Mouse (Mus musculus) CD4-positive, CD25-positive, alpha-beta regulatory T cell (primary cell): ENCODE measurements around the gene Rmi1. TPM values are rescaled to one million over a fixed set of nuclear protein-coding genes. Genes with fewer than 3 reads are reported as not detected.

Source experiments
- polyA plus RNA-seq: library from polyadenylated mRNA; unstranded; fragments of 100-300 nt; shearing (Covaris generic); gene quantifications from one replicate; pipeline ENCODE4 v1.2.1, GENCODE M21; 2017

The Rmi1 gene
- 39.6 TPM for polyA plus RNA-seq

DNA sequence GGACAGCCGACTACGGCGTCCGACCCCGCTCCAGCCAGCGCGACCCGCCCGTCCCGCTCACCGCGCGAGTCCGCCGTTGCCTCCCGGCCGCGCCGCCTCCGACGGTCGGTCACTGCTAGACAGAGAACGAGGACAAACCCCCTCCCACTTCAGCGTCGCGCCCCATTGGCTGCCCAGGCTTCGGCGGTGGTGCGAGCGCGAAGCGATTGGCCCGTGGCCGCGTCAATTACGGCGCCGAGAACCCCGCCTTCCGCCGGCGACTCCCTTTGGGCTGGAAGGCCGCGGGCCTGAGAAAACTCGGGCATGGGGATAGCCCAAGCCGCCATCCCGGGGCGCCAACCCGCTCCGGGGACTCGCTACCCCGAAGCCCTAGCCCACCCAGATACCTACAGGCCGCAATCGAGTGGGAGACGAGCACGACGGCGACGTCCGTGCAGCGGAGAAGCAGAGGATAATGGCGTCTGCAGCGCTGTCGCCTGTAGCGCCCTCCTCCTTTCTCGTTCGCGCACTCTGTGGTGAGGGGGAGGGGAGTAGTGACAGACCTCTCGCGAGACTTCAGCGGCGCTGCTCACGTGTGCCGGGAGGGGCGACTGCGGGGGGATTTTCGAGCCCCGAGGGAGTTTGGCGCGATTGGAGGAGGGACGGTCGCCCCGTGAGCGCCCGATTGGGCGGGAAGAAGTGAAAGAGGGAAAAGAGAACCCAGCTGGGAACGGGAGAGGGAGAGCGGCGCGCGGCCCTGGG, at the start of gene Rmi1:
TSS of gene Rmi1 (plus strand) at position 246 of the 741 bp plus-strand sequence.

GRCm38 (mm10) chr13:58358629-58359303, 43.3 kb upstream of the Rmi1 start, which contains the start of gene Kif27:
Kif27 (minus strand) TSS chr13:58359122.

GRCm38 (mm10) chr13:58384779-58385546, 17.1 kb upstream of the Rmi1 start, which contains the start of gene 2210016F16Rik:
2210016F16Rik (minus strand) TSS chr13:58385225.

DNA sequence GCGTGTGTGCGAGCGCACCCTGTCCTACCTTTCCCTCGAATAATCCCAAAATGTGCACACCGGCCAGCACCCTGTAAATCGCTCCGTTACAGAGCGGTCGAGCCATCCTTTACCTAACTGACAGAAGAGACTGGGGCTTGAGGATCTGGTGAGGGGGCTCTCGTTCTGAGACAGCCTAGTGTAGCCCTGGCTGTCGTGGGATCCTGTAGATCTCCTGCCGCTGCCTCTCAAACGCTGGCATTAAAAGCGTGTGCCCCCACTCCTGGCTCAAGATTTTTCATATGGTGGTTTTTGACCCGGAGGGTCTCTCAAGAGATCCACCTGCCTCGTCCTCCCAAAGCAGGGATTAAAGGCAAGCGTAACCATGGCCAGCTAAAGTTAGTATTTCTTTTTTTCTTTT, 1.2 kb downstream of the Rmi1 start, which contains the start of gene Hnrnpk:
TSS of gene Hnrnpk (minus strand) at position 101 of the 400 bp plus-strand sequence.

Other genes starting within 250 kb of the Rmi1 start
- 159 TPM for gene Idnk, start 244.6 kb upstream of the Rmi1 start, polyA plus RNA-seq
- gene Ubqln1, start 186.6 kb upstream of the Rmi1 start, polyA plus RNA-seq = 141 TPM
- 0.53 TPM for gene Gkap1, start 126.5 kb upstream of the Rmi1 start, polyA plus RNA-seq
- gene Kif27, start 43.1 kb upstream of the Rmi1 start, polyA plus RNA-seq = not detected
- gene 2210016F16Rik, start 17.0 kb upstream of the Rmi1 start, polyA plus RNA-seq = 52.1 TPM
- 1,965 TPM for gene Hnrnpk, start 1.1 kb downstream of the Rmi1 start, polyA plus RNA-seq
- gene Slc28a3, start 208.6 kb downstream of the Rmi1 start, polyA plus RNA-seq = 0.14 TPM